Mouse (Mus musculus) midbrain, embryonic 16.5 days (tissue): ENCODE data around the gene Rxfp4. TPM values are rescaled to one million over a fixed set of nuclear protein-coding genes. Genes with fewer than 3 reads are reported as not detected.

ENCODE experiments used
- ATAC-seq: fragments of 200-750 bp; cut with Nextera tagmentation; 2 replicates; pipeline ENCODE4 v1.8.0; 2017; ENCODE audit warnings: moderate TSS enrichment
- H3K27ac ChIP-seq: fragments of 300-500 bp; sonication (generic); 2 replicates; pipeline ENCODE4 v1.5.1; 2014; ENCODE audit warnings: mild to moderate bottlenecking, low read length, mixed read lengths
- H3K27me3 ChIP-seq: fragments of 300-500 bp; sonication (generic); 2 replicates; pipeline ENCODE4 v1.6.1; 2014; ENCODE audit warnings: low read depth, low read length, mixed read lengths; ENCODE audit not compliant: control insufficient read depth, insufficient read depth
- H3K36me3 ChIP-seq: fragments of 300-500 bp; sonication (generic); 2 replicates; pipeline ENCODE4 v1.6.1; 2014; ENCODE audit warnings: mild to moderate bottlenecking, low read length, moderate library complexity, mixed read lengths; ENCODE audit not compliant: control insufficient read depth, insufficient read depth
- H3K4me1 ChIP-seq: fragments of 300-500 bp; sonication (generic); 2 replicates; pipeline ENCODE4 v1.6.1; 2014; ENCODE audit warnings: mild to moderate bottlenecking, low read length, mixed read lengths; ENCODE audit not compliant: control insufficient read depth, insufficient read depth
- H3K4me2 ChIP-seq: fragments of 300-500 bp; sonication (generic); 2 replicates; pipeline ENCODE4 v1.6.1; 2014; ENCODE audit warnings: mild to moderate bottlenecking, low read length, mixed read lengths
- H3K4me3 ChIP-seq: fragments of 300-500 bp; sonication (generic); 2 replicates; pipeline ENCODE4 v1.5.1; 2014; ENCODE audit warnings: low read depth, mild to moderate bottlenecking, low read length, moderate library complexity, mixed read lengths
- H3K9ac ChIP-seq: fragments of 300-500 bp; sonication (generic); 2 replicates; pipeline ENCODE4 v1.6.1; 2014; ENCODE audit warnings: low read depth, low read length, mixed read lengths
- H3K9me3 ChIP-seq: fragments of 300-500 bp; sonication (generic); replicated peaks from 2 replicates; pipeline ENCODE4 v1.6.1; 2014; ENCODE audit warnings: mild to moderate bottlenecking, low read length, mixed read lengths; ENCODE audit not compliant: control insufficient read depth, poor library complexity, severe bottlenecking
- WGBS: fragments of 180-500 bp; shearing (Covaris S2); extraction: QIAGEN DNeasy Blood & Tissue Kit; methylation state at CpG from one replicate; pipeline ENCODE4 v1.1.7; 2014; 5-methylcytosine and 5-hydroxymethylcytosine counted together
- polyA plus RNA-seq: library from polyadenylated mRNA; unstranded; fragments of >200 nt; fragmentation: Nextera tagmentation; extraction: Ambion mirVana; gene quantifications from 2 replicates; pipeline ENCODE4 v1.2.1, GENCODE M21; 2015

The Rxfp4 gene
- polyA plus RNA-seq, 1 experiment from 2014 or later = not detected

DNA sequence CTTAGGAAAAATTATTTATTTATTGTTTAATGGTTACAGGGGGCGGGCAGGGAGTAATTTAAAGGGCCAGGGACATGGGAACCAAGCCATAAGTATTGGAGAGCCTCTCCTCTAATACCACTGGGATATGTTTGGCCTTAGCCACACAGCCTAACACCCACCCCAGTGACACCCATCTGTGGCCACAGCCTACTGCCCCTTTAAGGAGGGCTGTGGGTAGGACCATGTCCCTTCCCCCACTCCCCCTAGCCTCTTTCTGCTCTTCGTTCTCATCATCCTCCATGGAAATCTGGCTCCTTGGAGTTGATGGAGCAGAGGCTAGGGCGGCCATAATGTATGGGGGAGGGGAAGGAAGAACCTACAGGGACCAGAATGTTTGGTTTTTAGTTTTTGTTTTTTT is 5.9 kb downstream of the Rxfp4 start:
- 81% methylated on average over 3 of the region's 3 CpGs for WGBS
- H3K9me3 ChIP-seq = no peaks in the 10 kb centered on the region

DNA sequence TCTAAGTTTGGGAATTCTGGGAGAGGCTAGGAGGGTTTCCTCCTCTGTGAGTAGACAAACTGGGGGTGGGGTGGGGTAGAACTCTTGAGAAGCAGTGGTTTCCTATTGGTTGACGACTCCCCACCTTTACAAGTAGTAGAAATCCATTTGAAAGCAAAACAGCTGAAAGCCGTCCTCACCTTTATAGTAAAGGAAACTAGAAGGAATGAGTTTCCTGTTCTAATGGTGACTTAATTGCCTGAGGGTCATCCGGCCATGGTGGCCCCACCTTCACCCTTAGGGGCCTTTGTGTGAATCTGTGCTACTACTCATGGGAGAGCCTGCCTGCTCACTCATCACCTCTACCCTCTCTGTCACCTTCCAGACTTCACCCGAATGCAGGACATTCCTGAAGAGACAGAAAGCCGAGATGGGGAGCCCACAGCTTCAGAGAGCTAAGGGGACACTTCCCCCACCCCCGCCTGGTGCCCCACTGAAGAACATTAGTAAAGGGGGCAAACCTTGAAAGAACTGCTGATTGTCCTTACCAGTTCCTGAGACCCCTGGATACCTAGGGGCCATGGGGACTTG is 6.4 kb downstream of the Rxfp4 start:
- Histone ChIP-seq H3K4me1 (no peaks in the 10 kb centered on the region), H3K36me3 (peaks cover 55% of the 10 kb centered on the region), H3K27me3 (no peaks in the 10 kb centered on the region), H3K9me3 (no peaks in the 10 kb centered on the region), H3K4me3 (no peak overlapping the region), H3K9ac (no peak overlapping the region), H3K27ac (no peak overlapping the region), H3K4me2 (no peak overlapping the region)
- no peak for ATAC-seq
- 92% methylated on average over 6 of the region's 6 CpGs for WGBS

More for the DNA sequence above, 5.9 kb downstream of the Rxfp4 start:
- Histone ChIP-seq H3K4me1 (no peaks in the 10 kb centered on the region), H3K27me3 (no peaks in the 10 kb centered on the region), H3K4me3 (no peak overlapping the region), H3K27ac (no peak overlapping the region), H3K9ac (no peak overlapping the region), H3K36me3 (peaks cover 50% of the 10 kb centered on the region), H3K4me2 (no peak overlapping the region)
- no peak for ATAC-seq

DNA sequence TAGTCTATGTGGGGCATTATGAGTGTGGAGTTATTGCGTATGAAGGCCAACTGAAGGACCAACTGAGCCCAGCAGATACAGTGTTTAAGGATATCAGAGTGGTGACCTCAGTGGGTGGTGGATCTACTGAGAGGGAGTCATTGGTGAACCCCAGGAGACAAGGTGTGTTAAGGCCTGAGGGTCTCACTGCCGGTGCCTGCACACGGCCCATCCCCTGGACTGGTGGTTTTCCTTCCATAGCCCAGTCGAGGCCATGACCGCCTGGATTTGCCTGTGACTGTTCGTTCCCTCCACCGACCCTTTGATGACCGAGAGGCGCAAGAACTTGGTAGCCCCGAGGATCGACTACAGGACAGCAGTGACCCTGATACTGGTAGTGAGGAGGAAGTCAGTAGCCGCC is 7.0 kb downstream of the Rxfp4 start:
- no peak overlapping the region for H3K4me2 ChIP-seq
- no peaks in the 10 kb centered on the region for H3K27me3 ChIP-seq
- no peaks in the 10 kb centered on the region for H3K9me3 ChIP-seq
- ATAC-seq = no peak
- WGBS = 97% methylated on average over 12 of the region's 12 CpGs
- no peak overlapping the region for H3K4me3 ChIP-seq
- no peaks in the 10 kb centered on the region for H3K4me1 ChIP-seq
- H3K9ac ChIP-seq = no peak overlapping the region
- no peak overlapping the region for H3K27ac ChIP-seq
- peaks cover 58% of the 10 kb centered on the region for H3K36me3 ChIP-seq

DNA sequence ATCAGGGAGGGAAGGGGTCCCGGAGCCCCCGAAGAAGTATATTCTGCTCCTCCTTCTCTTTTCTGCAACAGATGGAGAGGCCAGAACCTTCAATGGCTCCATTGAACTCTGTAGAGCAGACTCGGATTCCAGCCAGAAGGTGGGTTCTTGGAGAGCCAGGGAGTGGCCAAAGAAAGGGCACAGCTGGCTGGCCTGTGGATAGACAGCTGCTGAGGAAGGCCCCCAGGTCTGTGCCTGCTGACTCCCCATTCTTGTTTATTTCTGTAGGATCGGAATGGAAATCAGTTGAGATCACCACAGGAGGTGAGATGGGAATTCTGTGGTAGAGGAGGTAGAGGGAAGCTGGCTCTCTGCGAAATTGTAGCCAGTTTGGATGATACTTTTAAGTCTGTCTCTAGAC is 9.9 kb downstream of the Rxfp4 start:
- Histone ChIP-seq H3K27ac (no peak overlapping the region), H3K4me2 (no peak overlapping the region), H3K4me3 (no peak overlapping the region), H3K27me3 (no peaks in the 10 kb centered on the region), H3K9ac (no peak overlapping the region), H3K9me3 (no peaks in the 10 kb centered on the region), H3K36me3 (peaks cover 72% of the 10 kb centered on the region), H3K4me1 (no peaks in the 10 kb centered on the region)
- ATAC-seq = no peak
- WGBS = 86% methylated on average over 5 of the region's 5 CpGs

DNA sequence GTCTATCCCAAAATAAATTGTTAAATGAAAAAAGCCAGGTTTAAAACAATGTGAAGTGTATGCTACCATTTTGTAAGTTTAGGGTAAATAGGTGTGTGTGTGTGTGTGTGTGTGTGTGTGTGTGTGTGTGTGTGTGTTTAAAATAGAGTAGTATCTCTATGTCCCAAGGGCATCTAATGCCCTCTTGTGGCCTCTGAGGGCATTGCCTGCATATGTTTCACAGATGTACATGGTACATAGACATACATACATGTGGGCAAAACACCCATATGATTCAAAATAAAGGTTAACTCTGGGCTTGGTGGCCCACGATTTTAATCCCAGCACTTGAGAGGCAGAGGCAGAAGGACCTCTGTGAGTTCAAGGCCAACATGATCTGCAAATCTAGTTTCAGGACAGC is 12.3 kb downstream of the Rxfp4 start:
- 71% methylated on average over 1 of the region's 1 CpGs for WGBS
- Histone ChIP-seq H3K27ac (no peak overlapping the region), H3K4me2 (no peak overlapping the region), H3K27me3 (no peaks in the 10 kb centered on the region), H3K4me3 (no peak overlapping the region), H3K9ac (no peak overlapping the region), H3K4me1 (no peaks in the 10 kb centered on the region), H3K36me3 (peaks cover 68% of the 10 kb centered on the region), H3K9me3 (no peaks in the 10 kb centered on the region)
- ATAC-seq = no peak

DNA sequence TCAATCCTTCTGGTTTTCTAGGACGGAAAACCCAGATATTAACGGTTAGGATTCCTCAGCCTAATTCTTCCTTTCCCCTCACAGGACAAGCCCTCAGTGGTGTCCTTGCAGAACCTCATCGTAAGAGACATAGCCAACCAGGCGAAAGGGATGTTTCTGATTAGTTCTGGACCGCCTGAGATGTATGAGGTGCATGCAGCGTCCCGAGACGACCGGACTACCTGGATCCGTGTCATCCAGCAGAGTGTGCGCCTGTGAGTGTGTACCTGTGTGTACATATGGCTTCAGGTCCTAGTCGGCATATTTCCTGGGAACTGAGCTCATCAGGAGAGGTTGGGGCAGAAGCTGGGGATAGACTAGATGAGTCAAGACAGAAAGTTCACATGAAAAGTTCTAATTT is 13.7 kb downstream of the Rxfp4 start:
- no peaks in the 10 kb centered on the region for H3K27me3 ChIP-seq
- no peaks in the 10 kb centered on the region for H3K4me1 ChIP-seq
- WGBS = 97% methylated on average over 12 of the region's 12 CpGs
- no peak overlapping the region for H3K4me2 ChIP-seq
- H3K9me3 ChIP-seq = no peaks in the 10 kb centered on the region
- peaks cover 74% of the 10 kb centered on the region for H3K36me3 ChIP-seq
- no peak overlapping the region for H3K4me3 ChIP-seq
- H3K27ac ChIP-seq = no peak overlapping the region
- no peak for ATAC-seq
- no peak overlapping the region for H3K9ac ChIP-seq

DNA sequence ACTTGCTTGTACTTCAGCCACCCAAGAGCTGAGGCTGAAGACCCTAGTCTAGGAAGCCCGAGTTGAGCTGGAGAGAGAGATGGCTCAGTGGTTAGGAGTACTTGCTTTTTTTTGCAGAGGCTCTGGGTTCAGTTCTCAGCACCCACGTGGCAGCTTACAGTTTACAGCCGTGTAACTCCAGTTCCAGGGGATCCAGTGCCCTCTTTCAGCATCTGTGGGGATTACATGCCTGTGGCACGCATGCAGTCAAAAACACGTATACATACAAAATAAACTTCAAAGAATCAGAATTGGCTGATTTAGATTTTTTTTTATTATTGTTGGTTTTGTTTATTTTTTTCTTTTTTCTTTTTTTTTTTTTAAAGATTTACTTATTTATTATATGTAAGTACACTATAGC is 15.8 kb downstream of the Rxfp4 start:
- no peaks in the 10 kb centered on the region for H3K4me1 ChIP-seq
- no peak overlapping the region for H3K4me3 ChIP-seq
- H3K36me3 ChIP-seq = peaks cover 64% of the 10 kb centered on the region
- H3K4me2 ChIP-seq = no peak overlapping the region
- no peak overlapping the region for H3K9ac ChIP-seq
- 98% methylated on average over 5 of the region's 5 CpGs for WGBS
- H3K27ac ChIP-seq = no peak overlapping the region
- H3K27me3 ChIP-seq = no peaks in the 10 kb centered on the region
- no peak for ATAC-seq
- no peaks in the 10 kb centered on the region for H3K9me3 ChIP-seq

DNA sequence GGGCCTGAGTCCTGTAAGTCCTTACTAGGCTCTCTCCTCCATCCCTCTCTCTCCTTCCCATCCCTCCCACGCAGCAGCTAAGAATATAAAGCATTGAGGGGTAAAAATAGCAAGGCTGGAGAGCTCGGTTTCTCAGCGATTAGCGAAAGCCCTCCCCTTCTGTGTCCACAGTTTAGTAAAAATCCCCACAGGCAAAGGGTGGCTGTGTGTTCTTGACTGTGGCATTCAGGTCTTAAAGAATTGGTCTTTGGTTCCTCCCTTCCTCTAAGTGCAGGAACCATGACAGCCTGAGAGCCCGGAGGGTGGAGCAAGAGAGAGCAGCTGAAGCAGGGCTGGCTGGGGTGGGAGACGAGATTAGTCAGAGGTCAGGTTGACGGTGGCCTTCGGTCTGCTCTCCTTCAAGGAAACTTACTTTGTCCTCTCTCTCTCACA is 16.4 kb downstream of the Rxfp4 start:
- peaks cover 59% of the 10 kb centered on the region for H3K36me3 ChIP-seq
- H3K27me3 ChIP-seq = no peaks in the 10 kb centered on the region
- WGBS = 91% methylated on average over 8 of the region's 8 CpGs
- H3K4me1 ChIP-seq = no peaks in the 10 kb centered on the region
- H3K4me3 ChIP-seq = no peak overlapping the region
- H3K27ac ChIP-seq = no peak overlapping the region
- no peak overlapping the region for H3K9ac ChIP-seq
- no peak overlapping the region for H3K4me2 ChIP-seq
- no peaks in the 10 kb centered on the region for H3K9me3 ChIP-seq
- no peak for ATAC-seq

DNA sequence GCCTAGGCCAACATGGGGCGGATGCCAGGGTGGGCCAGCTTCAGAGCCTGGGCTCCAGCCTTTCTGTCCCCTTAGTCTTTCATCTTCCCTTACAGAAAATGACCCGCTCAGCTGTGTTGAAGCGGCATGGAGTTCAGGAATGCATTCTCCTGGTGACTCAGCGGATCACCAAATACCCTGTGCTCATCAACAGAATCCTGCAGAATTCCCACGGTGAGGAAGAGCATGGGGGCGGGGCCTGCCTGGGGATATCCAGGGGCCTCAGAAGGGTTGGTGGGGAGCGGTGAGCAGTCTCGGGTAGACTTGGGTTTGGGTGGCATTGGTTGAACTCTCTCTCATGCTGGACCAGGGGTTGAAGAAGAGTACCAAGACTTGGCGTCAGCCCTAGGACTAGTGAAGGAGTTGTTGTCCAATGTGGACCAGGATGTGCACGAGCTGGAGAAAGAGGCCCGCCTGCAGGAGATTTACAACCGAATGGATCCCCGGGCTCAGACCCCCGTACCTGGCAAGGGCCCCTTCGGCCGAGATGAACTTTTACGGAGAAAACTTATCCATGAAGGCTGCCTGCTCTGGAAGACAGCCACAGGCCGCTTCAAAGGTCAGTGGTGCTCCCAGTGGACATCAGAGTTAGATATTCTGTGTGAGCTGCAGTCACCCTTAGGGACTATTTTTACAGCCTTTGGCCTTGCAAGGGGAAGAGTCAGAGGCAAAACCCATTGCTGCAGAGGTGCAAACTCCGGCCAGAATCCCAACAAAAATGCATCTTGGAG is 17.3 kb downstream of the Rxfp4 start:
- ATAC-seq = no peak
- Histone ChIP-seq H3K27me3 (no peaks in the 10 kb centered on the region), H3K36me3 (peaks cover 63% of the 10 kb centered on the region), H3K4me2 (no peak overlapping the region), H3K4me3 (no peak overlapping the region), H3K4me1 (no peaks in the 10 kb centered on the region), H3K27ac (no peak overlapping the region), H3K9ac (no peak overlapping the region), H3K9me3 (no peaks in the 10 kb centered on the region)
- WGBS = 93% methylated on average over 19 of the region's 19 CpGs
